Mouse (Mus musculus): Measurements from ENCODE around the gene Tmem132a.

GRCm38 (mm10) chr19:10813039-10813438 lies 56.7 kb downstream of the Tmem132a start:
- no peak for TF ChIP-seq CTCF (IDR thresholded peaks at IDR 0.05; ENCODE audit: extremely low read depth, insufficient read depth, low read length)
- TF ChIP-seq POLR2A (IDR thresholded peaks at IDR 0.05; ENCODE audit: extremely low read depth, insufficient read depth, low read length), result no peak
